34 mouse cellular contexts compared by ENCODE assay signal in genomic region chr4:125538301-125538965, GRCm38 (mm10). TPM values are rescaled to one million over a fixed set of nuclear protein-coding genes. Genes with fewer than 3 reads are reported as not detected.
DNase-seq lines count a peak whose midpoint lies in the region; ATAC-seq and TF ChIP-seq lines count a peak whose summit lies in the region.
"Had no signal": no experiment of that assay in that cellular context is flagged by ENCODE, and none has a peak within 500 bp of the region (broad histone marks: within the 10 kb centered on the region; RNA-seq: fewer than 3 reads in every experiment).

No protein-coding gene starts in this region.

- H3K4me2 ChIP-seq in heart, embryonic 11.5 days = no peak overlapping the region
- H3K4me2 ChIP-seq: embryonic facial prominence, embryonic 15.5 days; heart, embryonic 12.5 days; hindbrain, embryonic 15.5 days; intestine, embryonic 15.5 days; limb, embryonic 13.5 days; liver, embryonic 11.5 days; lung, embryonic 15.5 days; midbrain, embryonic 11.5 days; neural tube, embryonic 12.5 days had no signal

- no peaks in the 10 kb centered on the region for H3K27me3 ChIP-seq in ES-Bruce4 (ENCODE audit: control insufficient read depth, insufficient read depth, low read length, poor library complexity, severe bottlenecking)
- peaks cover 34% of the 10 kb centered on the region for H3K27me3 ChIP-seq in heart, embryonic 11.5 days (ENCODE audit: control insufficient read depth, insufficient read depth, low read length)
- H3K27me3 ChIP-seq: hindbrain, embryonic 15.5 days had no signal

- H3K9ac ChIP-seq in ES-Bruce4 (ENCODE audit: low read depth, poor library complexity, severe bottlenecking) = no peak overlapping the region
- no peak overlapping the region for H3K9ac ChIP-seq in heart, embryonic 11.5 days (ENCODE audit: low read depth, low read length)
- H3K9ac ChIP-seq: embryonic facial prominence, embryonic 15.5 days; heart, embryonic 12.5 days; hindbrain, embryonic 15.5 days; intestine, embryonic 15.5 days; limb, embryonic 13.5 days; lung, embryonic 15.5 days; neural tube, embryonic 12.5 days had no signal

- no peak for ATAC-seq in heart, embryonic 11.5 days (replicated peaks; ENCODE audit: insufficient number of reproducible peaks, low FRiP score, low TSS enrichment)
- ATAC-seq: forebrain, embryonic 14.5 days; intestine, embryonic 15.5 days; midbrain, embryonic 16.5 days had no signal

- WGBS in heart, embryonic 11.5 days (ENCODE audit: insufficient replicate concordance) = 8% methylated on average over 3 of the region's 3 CpGs

- H3K36me3 ChIP-seq in ES-Bruce4 (ENCODE audit: control insufficient read depth, insufficient read depth, low read length, poor library complexity, severe bottlenecking) = no peaks in the 10 kb centered on the region
- H3K36me3 ChIP-seq in heart, embryonic 11.5 days (ENCODE audit: control insufficient read depth, insufficient read depth, low read length) = no peaks in the 10 kb centered on the region
- H3K36me3 ChIP-seq: embryonic facial prominence, embryonic 10.5 days; embryonic facial prominence, embryonic 15.5 days; heart, embryonic 12.5 days; hindbrain, embryonic 15.5 days; intestine, embryonic 15.5 days; limb, embryonic 13.5 days; lung, embryonic 15.5 days; neural tube, embryonic 12.5 days had no signal

- TF ChIP-seq CTCF in ES-Bruce4 (IDR thresholded peaks at IDR 0.05; ENCODE audit: low read depth, low read length) = no peak

- peaks cover 29% of the 10 kb centered on the region for H3K4me1 ChIP-seq in ES-Bruce4 (ENCODE audit: control insufficient read depth, insufficient read depth, low read length)
- H3K4me1 ChIP-seq in heart, embryonic 11.5 days (ENCODE audit: control insufficient read depth, insufficient read depth, low read length) = no peaks in the 10 kb centered on the region
- H3K4me1 ChIP-seq: embryonic facial prominence, embryonic 15.5 days; intestine, embryonic 15.5 days; lung, embryonic 15.5 days had no signal

- no peak overlapping the region for H3K4me3 ChIP-seq in ES-Bruce4 (ENCODE audit: low read depth, low read length)
- no peak overlapping the region for H3K4me3 ChIP-seq in heart, embryonic 11.5 days (ENCODE audit: low read depth, low read length)
- H3K4me3 ChIP-seq: embryonic facial prominence, embryonic 10.5 days; embryonic facial prominence, embryonic 15.5 days; heart, embryonic 12.5 days; hindbrain, embryonic 15.5 days; intestine, embryonic 15.5 days; limb, embryonic 13.5 days; lung, embryonic 15.5 days; myocyte; neural tube, embryonic 12.5 days had no signal

- H3K9me3 ChIP-seq in ES-Bruce4 (replicated peaks; ENCODE audit: control insufficient read depth, insufficient read depth, low read length, poor library complexity, severe bottlenecking) = no peaks in the 10 kb centered on the region
- H3K9me3 ChIP-seq in heart, embryonic 11.5 days (replicated peaks; ENCODE audit: control insufficient read depth, low read length) = no peaks in the 10 kb centered on the region
- H3K9me3 ChIP-seq: embryonic facial prominence, embryonic 10.5 days; embryonic facial prominence, embryonic 15.5 days; heart, embryonic 12.5 days; hindbrain, embryonic 15.5 days; intestine, embryonic 15.5 days; limb, embryonic 13.5 days; lung, embryonic 15.5 days had no signal

- peak overlapping the region; percentile 48 for H3K27ac ChIP-seq in ES-Bruce4 (ENCODE audit: insufficient read depth, low read length)
- H3K27ac ChIP-seq in heart, embryonic 11.5 days (ENCODE audit: low read depth, low read length) = no peak overlapping the region
- H3K27ac ChIP-seq: embryonic facial prominence, embryonic 10.5 days; embryonic facial prominence, embryonic 15.5 days; hindbrain, embryonic 15.5 days; intestine, embryonic 15.5 days; kidney, postnatal 0 days; limb, embryonic 13.5 days; lung, embryonic 15.5 days; neural tube, embryonic 12.5 days had no signal

- intact Hi-C loops in heart, postnatal 25 days (cut with DNase I) = no loop called here

- peak; percentile 95 for TF ChIP-seq EP300 in ES-Bruce4 (IDR thresholded peaks at IDR 0.05; ENCODE audit: insufficient read depth, low read depth, low read length)

- no peak for TF ChIP-seq POLR2A in ES-Bruce4 (IDR thresholded peaks at IDR 0.05; ENCODE audit: insufficient read depth, low read length)

- peak; percentile 22 for DNase-seq in 416B (ENCODE audit: low read depth)
- peak; percentile 8 to 30 for DNase-seq in adrenal gland, adult 18-20 months (ENCODE audit: low spot score in 2 of 2)
- DNase-seq in adrenal gland, postnatal 25 days = peak; percentile 36
- no peak for DNase-seq in heart, postnatal 25 days (ENCODE audit: low spot score)
- DNase-seq in spleen, postnatal 14 days (ENCODE audit: low spot score in 2 of 2) = no peak
- DNase-seq: B cell, adult 2 months; cerebellum, adult 18-20 months; cerebellum, postnatal 14 days; gastrocnemius, postnatal 14 days; kidney, adult 8-10 months; kidney, postnatal 4 days; right cerebral cortex, postnatal 4 days; thymus, adult 2 months; thymus, postnatal 36 days had no signal

RNA-seq across cellular contexts. Expression of gene Grik3, which starts 47.9 kb away (rescaled TPM):
- polyA plus RNA-seq in ES-Bruce4 (2011; ENCODE audit: insufficient read depth, insufficient read length, low read depth, missing spikeins) = 10.3 and 12.5 TPM in 2 replicates
- total RNA-seq in adrenal gland, adult 18-20 months (2021) = under 1 TPM; 0.46 to 0.48 TPM
- total RNA-seq in adrenal gland, postnatal 25 days (2021) = 0.38 and 0.39 TPM in 2 replicates
- under 1 TPM; 0.11 to 0.13 TPM for total RNA-seq in heart, postnatal 25 days (2021)
- 0.16 and 0.18 TPM in 2 replicates for polyA plus RNA-seq in heart, embryonic 11.5 days (2014; fragmentation: Nextera tagmentation; extraction: Ambion mirVana)
- total RNA-seq: granulocyte monocyte progenitor cell, adult 5-6 weeks; hematopoietic stem cell, adult 5-6 weeks; megakaryocyte, adult 5-6 weeks had no signal
- polyA plus RNA-seq: liver, embryonic 16.5 days; lung, embryonic 15.5 days; myocyte had no signal

Comparison
In these comparisons a context has a peak if more than half of its experiments do, and no peak if none do; other contexts are left out.
1. DNase-seq: peak in 416B (single experiment), adrenal gland, adult 18-20 months (2 of 2) and adrenal gland, postnatal 25 days (single experiment); none in heart, postnatal 25 days (single experiment) and spleen, postnatal 14 days (0 of 2).